Mouse (Mus musculus): ENCODE data around the gene Ptprb.

Gene Ptprb

DNA sequence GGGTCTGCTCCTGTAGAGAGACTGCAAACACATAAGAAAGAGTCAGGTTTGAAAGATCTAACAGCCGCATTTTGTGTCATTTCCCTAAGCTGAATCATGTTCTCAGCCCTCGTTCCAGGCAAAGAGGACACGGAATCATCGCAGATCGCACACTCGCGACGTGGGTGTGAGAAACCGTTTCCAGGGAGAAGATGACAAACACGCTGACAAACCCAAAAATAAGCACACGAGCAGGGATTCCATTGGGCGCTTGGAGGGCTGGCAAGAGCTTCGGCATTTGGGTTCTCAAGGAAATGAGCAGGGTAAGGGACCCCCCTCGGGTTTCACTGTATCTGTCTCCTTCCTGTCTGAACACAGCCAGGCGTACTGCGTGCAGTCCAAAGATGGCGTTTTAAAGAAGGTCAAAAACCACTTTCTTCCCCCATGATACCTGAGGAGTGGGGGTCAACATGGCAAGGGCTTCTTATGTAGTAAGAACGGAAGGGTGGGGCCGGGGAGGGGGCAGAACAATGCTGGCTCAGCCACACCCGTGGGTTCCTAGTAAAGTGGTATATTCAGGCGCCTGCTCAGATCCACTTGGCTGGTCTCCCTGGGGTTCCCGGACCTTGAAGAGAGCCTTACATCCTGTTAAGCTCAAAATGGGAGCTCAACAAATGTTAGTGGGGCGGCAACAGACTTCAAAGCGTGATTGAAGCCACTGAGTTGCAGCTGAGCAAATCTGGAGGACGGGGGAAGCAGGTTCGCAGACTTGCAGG, 152.9 kb downstream of the Ptprb start:
- DNase-seq = no peak

GRCm38 (mm10) chr10:116432421-116432820, 157.1 kb downstream of the Ptprb start:
- DNase-seq = no peak

- DNase-seq = no peak
Measured at GRCm38 (mm10) chr10:116435455-116435854, 160.1 kb downstream of the Ptprb start.

All from cerebellum, adult 9-11 months (tissue).